Mouse (Mus musculus): Measurements from ENCODE around the gene Mtnr1a.
"Not testable (repeated sequence)": the region's sequence is repeated elsewhere in the genome, so short reads cannot be mapped to it uniquely, and the experiment has no call there.

The Mtnr1a gene
- long read RNA-seq, experiment 1: 0 reads
- long read RNA-seq, experiment 2: 0 reads

DNA sequence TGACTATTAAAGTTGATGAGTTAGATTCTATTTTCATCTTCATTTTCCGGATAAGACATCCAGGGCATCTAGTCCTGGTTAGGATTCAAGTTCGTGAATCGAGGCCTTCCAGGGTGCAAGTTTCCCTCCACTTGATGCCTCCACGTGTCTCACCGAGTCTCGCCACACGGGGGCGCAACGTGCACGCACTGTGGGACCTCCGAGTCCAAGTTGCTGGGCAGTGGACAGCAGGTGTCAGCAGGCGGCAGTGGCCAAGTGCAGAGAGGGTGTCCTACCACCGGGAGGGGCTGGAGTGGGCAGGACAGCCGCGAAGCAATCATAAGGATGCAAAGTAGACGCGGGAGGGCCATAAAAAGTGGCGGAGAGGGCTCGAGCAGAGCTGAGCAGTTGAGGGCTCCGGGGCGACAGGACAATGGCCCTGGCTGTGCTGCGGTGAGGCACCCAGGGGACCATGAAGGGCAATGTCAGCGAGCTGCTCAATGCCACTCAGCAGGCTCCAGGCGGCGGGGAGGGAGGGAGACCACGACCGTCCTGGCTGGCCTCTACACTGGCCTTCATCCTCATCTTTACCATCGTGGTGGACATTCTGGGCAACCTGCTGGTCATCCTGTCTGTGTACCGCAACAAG lies at the start of gene Mtnr1a:
TSS of gene Mtnr1a (plus strand) at position 379 of the 628 bp plus-strand sequence.
- intact Hi-C loops (cut with DNase I): loop anchor here (1.0 kb wide), 1 partner anchor 169 kb away; no protein-coding TSS in a partner anchor

GRCm38 (mm10) chr8:45019241-45019640 lies 49.7 kb upstream of the Mtnr1a start:
- intact Hi-C loops (cut with DNase I): no loop called here

GRCm38 (mm10) chr8:45021171-45021570 lies 47.8 kb upstream of the Mtnr1a start:
- intact Hi-C loops (cut with DNase I): no loop called here

DNA sequence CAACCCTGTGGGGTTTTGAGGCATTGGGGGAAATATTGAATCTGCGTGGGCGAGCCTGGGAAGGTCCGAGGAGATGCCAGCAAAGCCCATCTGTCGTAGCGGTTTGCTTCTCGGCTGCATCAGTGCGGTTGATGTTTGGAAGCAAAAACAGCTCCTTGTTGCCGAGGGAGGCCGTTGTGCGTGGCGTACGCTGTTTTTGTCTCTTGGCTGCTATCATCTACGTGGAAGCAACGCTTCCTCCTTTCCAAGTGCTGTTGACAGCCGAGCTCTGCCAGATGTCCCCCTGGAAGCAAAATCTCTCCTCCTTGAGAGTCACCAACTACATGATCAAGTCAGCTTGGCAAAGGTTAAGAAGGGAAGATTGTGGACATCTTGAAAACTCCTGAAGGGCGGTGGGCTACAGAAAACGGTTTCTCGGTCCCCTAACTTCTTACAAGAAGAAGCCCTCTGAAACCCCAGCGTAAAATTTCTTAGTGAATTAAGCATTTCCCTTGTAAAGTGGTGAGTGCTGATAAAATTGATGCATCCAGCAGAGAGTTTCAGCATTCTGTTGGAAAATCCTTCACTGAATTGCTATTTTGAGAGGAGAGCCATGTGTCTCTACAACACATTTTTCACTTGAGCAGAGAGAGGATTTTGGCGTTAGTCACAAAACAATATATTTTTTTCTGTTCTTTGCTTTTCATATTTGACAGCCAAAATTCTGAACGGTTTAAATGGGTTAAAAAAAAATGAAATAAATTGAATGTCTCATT lies 46.8 kb upstream of the Mtnr1a start:
- intact Hi-C loops (cut with DNase I): no loop called here

DNA sequence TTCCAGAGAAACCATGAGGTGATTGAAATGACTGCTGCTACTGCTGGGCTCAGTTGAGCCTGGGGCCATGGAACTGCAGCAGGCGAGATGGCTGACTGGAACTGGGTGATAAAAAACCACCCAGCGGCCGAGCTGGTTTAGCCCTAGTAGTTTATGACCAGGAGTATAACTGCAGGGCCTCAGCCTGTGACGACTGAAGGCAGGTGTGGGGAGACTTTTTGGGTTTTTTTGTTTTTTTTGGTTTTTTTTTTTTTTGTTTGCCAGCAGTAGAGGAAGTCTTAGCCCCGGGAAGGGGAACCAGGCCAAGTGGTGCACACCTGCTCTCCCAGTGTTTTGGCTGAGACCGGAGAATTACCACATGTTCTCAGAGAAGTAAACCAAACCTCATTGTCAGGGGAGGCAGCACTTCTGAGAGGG lies 40.8 kb upstream of the Mtnr1a start:
- intact Hi-C loops (cut with DNase I): no loop called here

DNA sequence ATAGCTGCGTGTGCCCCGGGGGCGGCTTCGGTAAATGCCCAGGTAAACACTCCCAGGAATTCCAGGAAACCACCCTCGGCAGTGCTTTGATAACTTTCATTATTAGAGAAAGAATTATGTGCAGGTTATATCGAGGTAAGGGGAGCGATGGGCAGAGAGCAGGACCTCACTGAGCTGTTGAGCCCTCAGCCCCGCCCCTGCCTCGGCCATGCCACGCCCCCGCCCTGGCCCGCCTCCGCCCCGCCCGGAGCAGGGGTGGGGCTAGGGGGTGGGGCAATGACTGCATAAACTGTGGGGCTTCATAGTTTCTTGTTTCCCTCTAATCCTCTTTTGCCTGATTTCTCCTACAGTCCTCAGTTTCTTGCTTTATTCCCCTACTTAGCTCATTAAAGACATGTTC lies 30.6 kb upstream of the Mtnr1a start:
- intact Hi-C loops (cut with DNase I): no loop called here

DNA sequence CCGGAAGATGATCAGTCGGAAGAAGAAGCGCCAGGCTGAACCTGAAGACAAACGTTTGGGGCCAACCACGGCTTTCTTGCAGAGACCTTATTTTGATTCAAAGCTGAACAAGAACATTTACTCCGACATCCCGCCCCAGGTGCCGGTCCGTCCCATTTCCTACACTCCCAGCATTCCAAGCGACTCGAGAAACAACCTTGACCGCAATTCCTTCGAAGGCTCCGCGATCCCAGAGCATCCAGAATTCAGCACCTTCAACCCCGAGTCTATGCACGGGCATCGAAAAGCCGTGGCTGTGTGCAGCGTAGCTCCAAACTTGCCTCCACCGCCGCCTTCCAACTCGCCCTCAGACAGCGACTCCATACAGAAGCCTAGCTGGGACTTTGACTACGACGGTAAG lies 24.8 kb upstream of the Mtnr1a start:
- intact Hi-C loops (cut with DNase I): no loop called here

- intact Hi-C loops (cut with DNase I): loop anchor here (5.0 kb wide), 1 partner anchor 187 kb away; no protein-coding TSS in a partner anchor
These were observed 18.5 kb upstream of the Mtnr1a start for GRCm38 (mm10) chr8:45050451-45050850.

- intact Hi-C loops (cut with DNase I): loop anchor here (5.0 kb wide), 1 partner anchor 186 kb away; no protein-coding TSS in a partner anchor
These were observed 17.7 kb upstream of the Mtnr1a start for GRCm38 (mm10) chr8:45051236-45051635.

DNA sequence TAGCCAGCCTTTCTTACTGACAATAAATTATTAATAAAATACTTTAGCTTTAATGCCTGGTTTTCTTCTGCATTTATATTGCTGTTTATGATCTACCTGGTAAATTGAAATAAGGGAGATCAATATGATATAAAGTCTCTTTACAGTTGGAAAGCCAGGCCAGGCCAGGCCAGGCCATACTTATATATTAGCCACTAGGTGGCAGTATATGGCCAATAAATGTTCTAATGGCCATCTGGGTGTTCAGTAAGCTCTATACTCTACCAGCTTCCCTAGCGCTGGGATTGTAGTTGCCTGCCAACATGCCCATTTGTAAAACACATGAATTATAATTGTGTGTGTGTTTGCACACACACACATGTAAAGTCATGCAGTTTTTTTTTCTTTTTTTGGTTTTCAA lies 16.7 kb upstream of the Mtnr1a start:
- intact Hi-C loops (cut with DNase I): loop anchor here (5.0 kb wide), 1 partner anchor 185 kb away; no protein-coding TSS in a partner anchor

- intact Hi-C loops (cut with DNase I): loop anchor here (5.0 kb wide), 1 partner anchor 185 kb away; no protein-coding TSS in a partner anchor
These were observed 16.3 kb upstream of the Mtnr1a start for GRCm38 (mm10) chr8:45052618-45053017.

DNA sequence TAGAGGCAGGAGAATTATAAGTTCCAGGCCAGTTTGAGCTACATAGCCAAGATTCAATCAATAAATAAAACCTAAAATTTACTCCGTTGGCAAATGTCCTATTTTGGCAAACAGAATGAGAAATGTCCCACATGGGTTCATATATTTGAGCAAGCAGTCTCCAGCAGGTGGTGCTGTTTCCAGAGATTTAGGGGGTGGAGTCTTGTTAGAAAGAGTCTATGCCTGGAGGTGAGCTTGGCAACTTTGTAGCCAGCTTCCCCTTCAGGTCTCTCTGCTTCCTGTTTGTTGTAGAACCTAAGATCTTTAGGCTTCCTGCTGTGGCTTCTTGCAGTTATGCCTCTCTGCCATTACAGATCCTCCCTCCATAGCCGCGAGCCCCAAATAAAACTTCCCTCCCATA lies 13.4 kb upstream of the Mtnr1a start:
- intact Hi-C loops (cut with DNase I): no loop called here

DNA sequence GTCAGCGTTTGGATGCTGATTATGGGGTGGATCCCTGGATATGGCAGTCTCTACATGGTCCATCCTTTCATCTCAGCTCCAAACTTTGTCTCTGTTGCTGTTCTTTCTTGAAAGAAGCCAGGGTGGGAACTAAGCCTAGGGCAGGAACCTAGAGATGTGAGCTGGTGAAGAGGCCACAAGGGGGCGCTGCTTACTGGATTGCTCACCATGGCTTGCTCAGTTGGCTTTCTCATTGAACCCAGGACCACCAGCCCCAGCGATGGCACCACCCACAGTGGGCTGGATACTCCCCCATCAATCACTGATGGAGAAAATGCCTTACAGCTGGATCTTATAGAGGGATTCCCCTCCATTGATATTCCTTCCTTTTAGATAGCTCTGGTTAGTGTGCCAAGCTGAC lies 12.1 kb upstream of the Mtnr1a start:
- intact Hi-C loops (cut with DNase I): no loop called here

GRCm38 (mm10) chr8:45060083-45060482 lies 8.9 kb upstream of the Mtnr1a start:
- intact Hi-C loops (cut with DNase I): no loop called here

- intact Hi-C loops (cut with DNase I): no loop called here
These were observed 6.6 kb upstream of the Mtnr1a start for GRCm38 (mm10) chr8:45062311-45062710.

GRCm38 (mm10) chr8:45062982-45063924 lies 5.7 kb upstream of the Mtnr1a start:
- intact Hi-C loops (cut with DNase I): no loop called here

- intact Hi-C loops (cut with DNase I): no loop called here
These were observed 4.6 kb upstream of the Mtnr1a start for GRCm38 (mm10) chr8:45064197-45064869.

DNA sequence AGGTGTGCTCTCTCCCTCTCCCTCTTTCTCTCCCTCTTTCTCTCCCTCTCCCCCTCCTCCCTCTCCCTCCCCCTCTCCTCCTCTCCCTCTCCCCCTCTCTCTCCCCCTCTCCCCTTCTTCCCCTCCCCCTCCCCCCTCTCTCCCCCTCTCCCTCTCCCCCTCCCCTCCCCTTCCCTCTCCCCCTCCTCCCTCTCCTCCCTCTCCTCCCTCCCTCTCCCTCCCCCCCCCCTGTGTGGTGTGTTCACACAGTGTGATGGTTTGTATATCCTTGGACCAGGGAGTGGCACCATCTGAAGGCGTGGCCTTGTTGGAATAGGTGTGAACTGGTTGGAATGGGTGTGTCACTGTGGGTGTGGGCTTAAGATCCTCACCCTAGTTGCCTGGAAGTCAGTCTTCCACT lies 3.5 kb upstream of the Mtnr1a start:
- intact Hi-C loops (cut with DNase I): not testable (repeated sequence)

DNA sequence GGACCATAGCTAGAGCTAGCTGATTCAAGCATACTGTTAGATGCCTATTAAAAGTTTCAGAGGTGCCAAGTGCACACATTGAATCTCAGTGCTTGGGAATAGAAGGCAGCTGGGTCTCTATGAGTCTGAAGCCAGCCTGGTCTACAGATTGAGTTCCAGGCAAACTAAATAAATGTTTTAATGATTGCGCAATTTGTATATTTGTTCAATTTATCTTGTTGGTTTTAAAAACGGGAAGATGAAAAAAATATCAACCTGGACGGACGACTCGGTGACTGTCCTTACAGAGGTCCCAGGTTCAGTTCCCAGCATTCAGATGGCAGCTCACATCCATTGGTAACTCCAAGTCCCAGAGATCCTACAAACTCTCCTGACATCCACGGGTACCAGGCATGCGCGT lies 2.0 kb downstream of the Mtnr1a start:
- intact Hi-C loops (cut with DNase I): no loop called here

- intact Hi-C loops (cut with DNase I): no loop called here
These were observed 11.9 kb downstream of the Mtnr1a start for GRCm38 (mm10) chr8:45080850-45081249.

GRCm38 (mm10) chr8:45093599-45093998 lies 24.7 kb downstream of the Mtnr1a start:
- intact Hi-C loops (cut with DNase I): no loop called here
